8 mouse cellular contexts compared by ENCODE assay signal in the genomic region with DNA sequence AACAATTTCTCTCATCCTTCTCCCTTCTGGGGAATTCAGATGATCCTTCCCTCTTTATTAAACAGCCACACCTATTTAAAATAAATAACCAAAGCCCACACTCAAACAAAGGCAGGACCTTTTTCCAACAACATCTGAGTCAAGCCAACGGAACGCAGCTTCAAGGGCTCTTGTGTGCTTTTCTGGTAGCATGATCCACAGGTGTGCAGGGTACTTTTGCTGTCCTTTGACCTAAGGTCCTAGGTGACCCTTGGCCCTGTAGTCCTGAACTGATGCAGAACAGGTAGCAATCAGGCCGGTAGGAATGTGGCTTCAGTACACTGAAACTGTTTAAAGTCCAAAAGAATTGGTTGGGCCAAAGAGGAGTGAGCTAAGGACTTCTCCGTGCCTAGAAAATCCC. TPM values are rescaled to one million over a fixed set of nuclear protein-coding genes. Genes with fewer than 3 reads are reported as not detected.
DNase-seq lines count a peak whose midpoint lies in the region; ATAC-seq lines count a peak whose summit lies in the region.

No protein-coding gene starts in this region.

- peaks cover 32% of the 10 kb centered on the region for H3K27me3 ChIP-seq in hindbrain, embryonic 10.5 days (ENCODE audit: insufficient read depth, poor library complexity, severe bottlenecking)
- no peaks in the 10 kb centered on the region for H3K27me3 ChIP-seq in hindbrain, embryonic 11.5 days (ENCODE audit: control insufficient read depth, insufficient read depth, low read length)
- peaks cover 12% of the 10 kb centered on the region for H3K27me3 ChIP-seq in intestine, embryonic 14.5 days (replicated peaks; ENCODE audit: control insufficient read depth, insufficient read depth, low read length)
- peaks cover 41% of the 10 kb centered on the region for H3K27me3 ChIP-seq in liver, embryonic 15.5 days
- peaks cover 13% of the 10 kb centered on the region for H3K27me3 ChIP-seq in neural tube, embryonic 15.5 days (replicated peaks)

- H3K4me2 ChIP-seq in hindbrain, embryonic 11.5 days (replicated peaks; ENCODE audit: low read depth, low read length) = no peak overlapping the region
- H3K4me2 ChIP-seq in intestine, embryonic 14.5 days (ENCODE audit: low read length) = peak overlapping the region; percentile 95
- peak overlapping the region; percentile 67; the same call in 1 of the 2 replicates for H3K4me2 ChIP-seq in liver, embryonic 15.5 days
- H3K4me2 ChIP-seq in neural tube, embryonic 15.5 days = peak overlapping the region; percentile 98

- DNase-seq in hindbrain, embryonic 10.5 days (ENCODE audit: low spot score) = no peak
- DNase-seq in hindbrain, embryonic 11.5 days (ENCODE audit: low spot score) = no peak
- DNase-seq in intestine, embryonic 14.5 days (ENCODE audit: low spot score) = no peak
- DNase-seq in gastrocnemius, adult 18-20 months (ENCODE audit: low spot score) = no peak
- no peak for DNase-seq in right cerebral cortex, postnatal 10 days (ENCODE audit: low spot score in 2 of 2)
- DNase-seq in retina, embryonic 14.5 days (ENCODE audit: low spot score) = no peak

- 68% methylated on average over 4 of the region's 4 CpGs for WGBS in hindbrain, embryonic 10.5 days
- WGBS in hindbrain, embryonic 11.5 days = 71% methylated on average over 4 of the region's 4 CpGs
- 59% methylated on average over 4 of the region's 4 CpGs for WGBS in intestine, embryonic 14.5 days
- WGBS in liver, embryonic 15.5 days (ENCODE audit: insufficient replicate concordance) = 51% methylated on average over 4 of the region's 4 CpGs
- 75% methylated on average over 4 of the region's 4 CpGs for WGBS in neural tube, embryonic 15.5 days

- peak overlapping the region; percentile 73 for H3K4me3 ChIP-seq in hindbrain, embryonic 10.5 days
- H3K4me3 ChIP-seq in hindbrain, embryonic 11.5 days (ENCODE audit: low read depth, low read length) = no peak overlapping the region
- peak overlapping the region; percentile 59 for H3K4me3 ChIP-seq in intestine, embryonic 14.5 days (ENCODE audit: low read depth, low read length)
- H3K4me3 ChIP-seq in liver, embryonic 15.5 days (replicated peaks) = no peak overlapping the region
- H3K4me3 ChIP-seq in neural tube, embryonic 15.5 days (replicated peaks) = peak overlapping the region; percentile 73; the same call in 1 of the 2 replicates

- H3K9ac ChIP-seq in hindbrain, embryonic 11.5 days (ENCODE audit: low read depth, low read length) = no peak overlapping the region
- no peak overlapping the region for H3K9ac ChIP-seq in intestine, embryonic 14.5 days (ENCODE audit: low read length)
- H3K9ac ChIP-seq in liver, embryonic 15.5 days = no peak overlapping the region
- no peak overlapping the region for H3K9ac ChIP-seq in neural tube, embryonic 15.5 days (replicated peaks)

- H3K27ac ChIP-seq in hindbrain, embryonic 10.5 days = no peak overlapping the region
- H3K27ac ChIP-seq in hindbrain, embryonic 11.5 days (ENCODE audit: low read depth, low read length) = no peak overlapping the region
- peak overlapping the region; percentile 47; the same call in 1 of the 2 replicates for H3K27ac ChIP-seq in intestine, embryonic 14.5 days (ENCODE audit: low read depth)
- H3K27ac ChIP-seq in liver, embryonic 15.5 days (replicated peaks) = 0 out of 2 replicates have a peak overlapping the region, but pooled peaks have one; percentile 49
- H3K27ac ChIP-seq in neural tube, embryonic 15.5 days (replicated peaks) = no peak overlapping the region

- H3K36me3 ChIP-seq in hindbrain, embryonic 10.5 days = no peaks in the 10 kb centered on the region
- no peaks in the 10 kb centered on the region for H3K36me3 ChIP-seq in hindbrain, embryonic 11.5 days (ENCODE audit: control insufficient read depth, insufficient read depth, low read length)
- no peaks in the 10 kb centered on the region for H3K36me3 ChIP-seq in intestine, embryonic 14.5 days (ENCODE audit: control insufficient read depth, insufficient read depth, low read length)
- no peaks in the 10 kb centered on the region for H3K36me3 ChIP-seq in liver, embryonic 15.5 days (replicated peaks)
- no peaks in the 10 kb centered on the region for H3K36me3 ChIP-seq in neural tube, embryonic 15.5 days

- ATAC-seq in hindbrain, embryonic 11.5 days (ENCODE audit: low FRiP score) = no peak
- ATAC-seq in intestine, embryonic 14.5 days (replicated peaks; ENCODE audit: low FRiP score, low TSS enrichment, low read depth) = no peak
- peak; percentile 76 for ATAC-seq in liver, embryonic 15.5 days (ENCODE audit: insufficient read depth)
- ATAC-seq in neural tube, embryonic 15.5 days (ENCODE audit: low FRiP score) = no peak

- no peaks in the 10 kb centered on the region for H3K9me3 ChIP-seq in hindbrain, embryonic 10.5 days
- H3K9me3 ChIP-seq in hindbrain, embryonic 11.5 days (ENCODE audit: control insufficient read depth, low read length) = no peaks in the 10 kb centered on the region
- H3K9me3 ChIP-seq in intestine, embryonic 14.5 days (ENCODE audit: control insufficient read depth, low read length) = no peaks in the 10 kb centered on the region
- H3K9me3 ChIP-seq in liver, embryonic 15.5 days (replicated peaks) = no peaks in the 10 kb centered on the region
- H3K9me3 ChIP-seq in neural tube, embryonic 15.5 days (replicated peaks) = no peaks in the 10 kb centered on the region

- peaks cover 17% of the 10 kb centered on the region; the same call in 1 of the 2 replicates for H3K4me1 ChIP-seq in hindbrain, embryonic 10.5 days (replicated peaks)
- no peaks in the 10 kb centered on the region for H3K4me1 ChIP-seq in hindbrain, embryonic 11.5 days (replicated peaks; ENCODE audit: control insufficient read depth, insufficient read depth, low read length)
- H3K4me1 ChIP-seq in intestine, embryonic 14.5 days (replicated peaks; ENCODE audit: control insufficient read depth, insufficient read depth, low read length) = 0 out of 2 replicates have a peak, but pooled peaks cover 5% of the 10 kb centered on the region
- 0 out of 2 replicates have a peak, but pooled peaks cover 3% of the 10 kb centered on the region for H3K4me1 ChIP-seq in liver, embryonic 15.5 days (replicated peaks)
- H3K4me1 ChIP-seq in neural tube, embryonic 15.5 days = peaks cover 7% of the 10 kb centered on the region

RNA-seq across cellular contexts. Expression of gene Pls1, which starts 0.6 kb away (rescaled TPM):
- polyA plus RNA-seq in hindbrain, embryonic 10.5 days (2016; fragmentation: Nextera tagmentation; extraction: Ambion mirVana) = 5.7 and 9.8 TPM in 2 replicates
- polyA plus RNA-seq in hindbrain, embryonic 11.5 days (2014; fragmentation: Nextera tagmentation; extraction: Ambion mirVana) = 7.1 and 8.3 TPM in 2 replicates
- polyA plus RNA-seq in intestine, embryonic 14.5 days (2014; fragmentation: Nextera tagmentation; extraction: Ambion mirVana) = 25.7 and 26.1 TPM in 2 replicates
- 13.8 and 14.9 TPM in 2 replicates for polyA plus RNA-seq in liver, embryonic 15.5 days (2015; fragmentation: Nextera tagmentation; extraction: Ambion mirVana)
- 2.6 and 9.0 TPM in 2 replicates for polyA plus RNA-seq in neural tube, embryonic 15.5 days (2015; fragmentation: Nextera tagmentation; extraction: Ambion mirVana)
- total RNA-seq in gastrocnemius, adult 18-20 months (2021) = under 1 TPM in 1 of 2 experiments, not detected in 1; 0.16 TPM

RNA-seq across cellular contexts. Expression of gene Atr, which starts 11.7 kb away (rescaled TPM):
- polyA plus RNA-seq in hindbrain, embryonic 10.5 days (2016; fragmentation: Nextera tagmentation; extraction: Ambion mirVana) = 15.8 and 19.6 TPM in 2 replicates
- 21.9 and 22.0 TPM in 2 replicates for polyA plus RNA-seq in hindbrain, embryonic 11.5 days (2014; fragmentation: Nextera tagmentation; extraction: Ambion mirVana)
- polyA plus RNA-seq in intestine, embryonic 14.5 days (2014; fragmentation: Nextera tagmentation; extraction: Ambion mirVana) = 20.5 and 23.2 TPM in 2 replicates
- polyA plus RNA-seq in liver, embryonic 15.5 days (2015; fragmentation: Nextera tagmentation; extraction: Ambion mirVana) = 3.1 and 4.0 TPM in 2 replicates
- polyA plus RNA-seq in neural tube, embryonic 15.5 days (2015; fragmentation: Nextera tagmentation; extraction: Ambion mirVana) = 10.1 and 12.1 TPM in 2 replicates
- total RNA-seq in gastrocnemius, adult 18-20 months (2021) = 1 to 10 TPM; 3.5 to 3.8 TPM

Comparison
In these comparisons a context has a peak if more than half of its experiments do, and no peak if none do; other contexts are left out.
1. H3K4me3 ChIP-seq: peak in hindbrain, embryonic 10.5 days (single experiment), intestine, embryonic 14.5 days (single experiment) and neural tube, embryonic 15.5 days (single experiment); none in hindbrain, embryonic 11.5 days (single experiment) and liver, embryonic 15.5 days (single experiment).
2. H3K27ac ChIP-seq: peak in intestine, embryonic 14.5 days (single experiment) and liver, embryonic 15.5 days (single experiment); none in hindbrain, embryonic 10.5 days (single experiment), hindbrain, embryonic 11.5 days (single experiment) and neural tube, embryonic 15.5 days (single experiment).